Mouse (Mus musculus) testis, adult 2 months (tissue): Measurements from ENCODE around the gene Mtch1.

Experiments
- CTCF ChIP-seq: fragments of 200-500 bp; IDR thresholded peaks from 2 replicates; pipeline ENCODE4 v1.5.1; 2012; ENCODE audit warnings: low read depth, mild to moderate bottlenecking, inconsistent platforms, low read length, moderate library complexity; ENCODE audit not compliant: control insufficient read depth, insufficient read depth, insufficient replicate concordance
- POLR2A ChIP-seq: fragments of 200-500 bp; IDR thresholded peaks from 2 replicates; pipeline ENCODE4 v1.6.1; 2012; ENCODE audit warnings: low read depth, mild to moderate bottlenecking, inconsistent platforms, low read length, moderate library complexity; ENCODE audit not compliant: control insufficient read depth

GRCm38 (mm10) chr17:29337979-29338823, 9.5 kb downstream of the Mtch1 start:
- TF ChIP-seq CTCF: no peak
- TF ChIP-seq POLR2A: no peak
